Mouse (Mus musculus) embryo, embryonic 11 days (tissue): Measurements from ENCODE around the gene Zfp568.

Source experiments
- DNase-seq: peaks from one replicate; pipeline ENCODE4 v3.0.0-alpha.2; 2015

Gene Zfp568

DNA sequence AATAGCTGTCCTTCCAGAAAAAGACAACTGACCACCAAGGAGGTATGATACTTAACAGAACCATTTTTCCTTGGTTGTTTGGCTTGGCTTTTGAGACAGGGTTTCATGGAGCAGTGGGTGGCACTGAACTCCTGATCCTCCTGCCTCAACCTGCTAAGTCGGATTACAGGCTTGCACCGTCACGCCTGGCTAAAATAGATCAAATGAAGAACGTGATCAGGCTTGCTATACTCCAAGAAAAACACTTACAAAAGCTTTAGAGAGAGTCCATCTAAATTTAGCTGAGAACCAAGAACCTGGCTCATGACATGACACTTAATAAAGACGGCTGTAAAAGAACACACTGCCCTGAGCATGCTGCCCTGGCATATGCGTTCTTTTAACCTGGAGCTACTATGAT lies 76.6 kb downstream of the Zfp568 start:
- DNase-seq: no peak

GRCm38 (mm10) chr7:30062478-30062877 lies 78.7 kb downstream of the Zfp568 start:
- DNase-seq: peak; percentile 12

DNA sequence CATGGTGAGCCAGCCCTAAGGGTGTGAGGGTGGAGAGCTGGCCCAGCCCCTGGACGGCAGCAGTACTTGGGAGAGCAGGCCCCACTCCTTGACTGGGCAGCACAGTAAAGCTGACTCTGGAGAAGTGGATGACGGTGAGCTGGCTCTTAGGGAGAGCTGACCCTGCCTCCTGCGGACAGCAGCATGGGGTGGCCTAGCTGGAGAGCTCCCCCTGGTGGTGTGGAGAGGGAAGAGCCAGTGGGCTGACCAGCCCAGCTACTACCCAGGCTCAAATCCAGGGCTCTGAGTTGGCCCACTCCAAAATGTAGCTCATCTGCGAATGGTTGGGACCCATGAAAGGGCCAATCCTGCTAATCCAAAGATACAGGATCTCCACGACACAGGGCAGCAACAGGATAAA lies 80.9 kb downstream of the Zfp568 start:
- DNase-seq: no peak

DNA sequence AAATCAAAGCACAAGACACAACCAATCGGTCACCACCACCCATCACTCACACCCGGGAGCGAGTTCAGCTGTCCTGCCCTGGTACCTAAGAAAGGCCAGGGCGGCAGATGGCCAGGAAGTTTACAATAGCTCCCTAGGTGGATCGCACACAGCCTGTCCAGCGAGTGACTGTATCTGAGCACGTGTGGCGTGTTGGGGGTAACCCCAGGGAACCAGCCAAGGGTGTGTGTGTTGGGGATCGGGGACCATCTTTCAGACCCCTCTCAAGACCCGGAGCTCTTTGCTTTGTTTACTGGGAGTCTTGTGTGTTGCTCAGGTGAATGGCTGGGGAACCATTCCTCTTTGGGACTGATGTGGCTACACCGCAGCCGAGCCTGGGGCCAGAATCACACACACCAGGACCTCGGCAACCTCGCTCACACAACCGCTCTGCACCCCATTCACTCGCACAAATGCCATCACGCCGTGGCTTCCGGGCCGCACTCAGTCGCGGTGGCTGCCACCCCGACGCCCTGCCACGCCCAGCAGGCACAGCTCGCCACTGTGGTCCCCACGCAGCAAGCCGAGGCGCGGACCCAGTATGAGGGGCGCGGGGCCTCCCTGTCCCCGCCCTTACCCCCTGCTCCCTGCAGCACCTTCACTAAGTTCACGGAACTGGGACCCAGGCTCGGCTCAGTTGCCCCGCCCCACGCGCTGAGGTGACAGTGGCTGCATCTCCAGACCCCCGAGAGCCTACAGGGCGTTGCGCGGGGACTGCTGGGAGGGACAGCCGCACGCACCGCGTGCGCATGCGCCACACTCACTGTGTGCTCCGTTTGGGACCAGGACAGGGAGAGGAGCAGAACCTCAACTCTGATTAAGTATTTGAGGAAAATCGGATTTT lies 88.6 kb downstream of the Zfp568 start, which contains the start of gene Zfp82:
Zfp82 (minus strand) TSS at position 755 of the 883 bp plus-strand sequence.
- DNase-seq: peak; percentile 93
